Mouse (Mus musculus) gastrocnemius, postnatal 25 days (tissue): Measurements from ENCODE around the gene Gna12. TPM values are rescaled to one million over a fixed set of nuclear protein-coding genes. Genes with fewer than 3 reads are reported as not detected.

Source experiments
- total RNA-seq, 2 experiments: library from RNA; stranded (reverse); gene quantifications; 1 replicate in 1 of 2; 2 replicates in 1 of 2; pipeline ENCODE4 v1.2.3; 2021

Gene Gna12
- total RNA-seq, 2 experiments from 2014 or later = 26.2 to 27.7 TPM

Other genes starting within 250 kb of the Gna12 start
- gene Lfng, start 223.1 kb downstream of the Gna12 start, total RNA-seq = 1 to 10 TPM; 2.7 to 5.5 TPM
- 1 to 10 TPM; 6.1 to 7.8 TPM for gene Ttyh3, start 181.4 kb downstream of the Gna12 start, total RNA-seq
- gene Iqce, start 128.1 kb downstream of the Gna12 start, total RNA-seq = 1 to 10 TPM; 3.4 to 3.9 TPM
- gene Brat1, start 125.4 kb downstream of the Gna12 start, total RNA-seq = 1 to 10 TPM; 4.8 to 5.8 TPM
- gene Amz1, start 106.3 kb downstream of the Gna12 start, total RNA-seq = under 1 TPM in 1 of 2 experiments, not detected in 1; 0.29 TPM
- gene Card11, start 170.2 kb upstream of the Gna12 start, total RNA-seq = under 1 TPM; 0.16 to 0.31 TPM